Mouse (Mus musculus) adrenal gland, adult (tissue): ENCODE data around the gene Arid5a.

Source experiments
- DNase-seq, 2 experiments: peaks; one replicate each; pipeline ENCODE4 v3.0.0; 2022 to 2023; ENCODE audit warnings: low spot score in 1 of 2; ENCODE audit not compliant: inconsistent age in 2 of 2

Gene Arid5a

DNA sequence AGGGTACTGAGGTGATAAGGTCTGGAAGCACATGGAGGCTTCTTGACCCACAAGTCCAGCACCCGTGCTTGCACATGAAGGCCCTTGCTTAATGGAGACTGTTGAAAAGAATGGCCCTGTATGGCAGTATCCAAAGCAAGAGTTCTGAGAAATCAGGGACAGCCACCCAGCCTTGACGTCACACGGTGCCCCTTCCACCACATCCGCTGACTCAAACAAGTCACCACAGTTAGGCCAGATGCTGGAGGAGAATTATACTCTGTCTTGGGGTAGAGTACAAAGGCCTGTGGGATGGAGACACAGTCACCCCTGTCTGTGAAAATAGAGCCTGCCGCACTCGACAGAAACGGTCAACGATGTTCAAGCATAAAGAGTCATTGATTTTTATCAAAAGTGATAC is 14.1 kb upstream of the Arid5a start:
- DNase-seq: no peak

DNA sequence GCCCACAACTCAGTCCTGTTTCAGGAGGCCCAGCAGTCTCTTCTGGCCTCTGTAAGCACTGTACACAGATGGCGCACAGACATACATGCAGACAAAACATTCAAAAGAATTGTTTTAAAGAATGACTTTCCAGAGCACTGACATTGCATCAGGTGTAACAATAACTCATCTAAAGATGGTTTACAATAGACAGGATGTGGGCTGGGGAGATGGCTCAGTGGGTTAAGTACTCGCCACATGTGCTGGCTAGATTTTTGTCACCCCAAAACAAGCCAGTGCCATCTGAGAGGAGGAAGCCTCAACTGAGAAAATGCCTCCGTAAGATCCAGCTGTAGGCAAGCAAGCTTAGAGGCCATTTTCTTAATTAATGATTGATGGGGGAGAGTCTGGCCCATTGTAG is 13.1 kb upstream of the Arid5a start:
- DNase-seq: no peak

DNA sequence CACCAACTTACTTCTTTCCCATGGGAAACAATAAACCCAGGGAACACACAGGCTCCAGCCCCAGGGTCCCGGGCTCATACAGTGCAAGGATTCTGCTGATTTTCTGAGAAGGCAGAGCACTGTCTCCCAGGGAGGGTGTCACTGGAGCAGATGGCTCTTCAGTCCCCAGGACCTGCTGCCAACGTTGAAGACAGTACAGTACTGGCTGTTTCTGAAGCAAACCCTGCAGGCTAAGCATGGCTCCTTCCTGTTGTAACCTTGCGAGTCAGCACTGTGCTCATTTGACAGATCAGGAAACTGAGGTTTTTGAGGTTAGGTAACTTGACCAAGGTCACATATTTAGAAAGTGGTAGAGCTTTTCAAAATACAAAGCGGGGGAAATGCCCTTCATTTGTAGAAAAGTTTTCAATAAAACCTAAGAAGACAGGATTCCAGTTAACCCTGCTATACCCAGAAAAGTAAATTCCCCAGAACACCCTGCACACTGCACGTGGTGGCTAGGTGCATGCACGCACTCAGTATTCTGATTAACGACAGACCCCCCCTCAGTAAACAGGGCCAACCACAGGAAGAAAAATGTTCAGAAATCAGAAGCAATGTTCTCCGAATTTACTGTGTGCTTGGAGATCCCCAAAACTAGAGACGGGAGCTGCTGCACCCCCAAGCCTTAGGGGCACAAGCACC is 10.9 kb upstream of the Arid5a start:
- no peak for DNase-seq

DNA sequence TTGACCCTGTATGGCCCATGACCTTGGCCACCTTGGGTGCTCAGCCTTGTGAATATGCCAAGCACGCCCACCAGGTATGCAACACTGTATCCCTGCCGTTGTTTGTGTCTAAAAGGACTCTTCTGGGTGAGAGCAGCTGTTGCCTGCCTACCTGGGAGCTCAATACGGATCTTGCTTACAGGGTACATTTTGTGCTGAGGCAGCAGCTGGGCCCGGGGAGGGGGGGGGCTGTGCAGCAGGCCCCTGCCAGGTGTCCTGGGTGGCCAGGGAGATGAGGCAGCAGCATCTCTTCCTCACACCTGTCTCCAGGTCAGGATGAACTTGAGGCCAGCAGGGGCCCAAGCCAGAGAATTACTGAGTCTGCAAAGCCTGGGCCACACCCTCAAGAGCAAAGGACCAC is 9.4 kb upstream of the Arid5a start:
- no peak for DNase-seq

DNA sequence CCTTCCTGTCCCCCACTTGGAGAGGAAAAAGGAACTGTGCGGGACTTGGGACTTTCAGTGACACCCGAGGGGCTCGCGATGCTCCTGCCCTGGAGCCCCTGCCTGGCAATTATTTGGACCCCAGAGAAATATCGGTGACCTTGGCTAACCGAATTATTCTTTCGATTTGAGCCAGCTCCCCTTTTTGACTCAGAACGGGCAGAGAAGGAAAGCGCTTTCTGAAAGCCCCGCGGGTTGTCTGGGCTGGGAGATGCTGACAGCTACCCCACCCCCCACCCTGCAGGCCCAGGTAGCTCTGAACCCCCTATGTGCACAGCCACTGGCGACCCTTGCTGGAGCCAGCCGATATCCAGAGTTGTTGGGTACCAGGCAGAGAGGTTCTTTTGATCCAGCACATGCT is 8.4 kb upstream of the Arid5a start:
- no peak for DNase-seq

DNA sequence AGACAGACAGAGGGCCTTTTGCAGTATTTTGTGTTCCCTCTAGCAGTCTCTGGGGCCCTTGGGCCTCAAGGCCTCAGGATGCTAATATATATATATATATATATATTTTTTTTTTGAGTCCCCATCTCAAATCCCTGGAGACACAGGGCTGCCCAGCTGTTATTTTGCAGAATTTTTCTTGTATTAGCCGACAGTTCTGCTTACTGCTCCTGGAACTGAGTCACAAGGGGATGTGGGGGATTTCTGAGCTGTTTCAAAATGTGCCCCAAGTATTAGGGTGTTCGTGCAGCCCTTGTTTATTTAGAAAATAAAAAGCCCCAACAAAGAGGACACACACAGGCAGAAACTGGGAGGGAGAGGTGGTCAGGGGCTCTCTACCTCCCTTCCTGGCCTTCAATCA is 7.9 kb upstream of the Arid5a start:
- DNase-seq: no peak

DNA sequence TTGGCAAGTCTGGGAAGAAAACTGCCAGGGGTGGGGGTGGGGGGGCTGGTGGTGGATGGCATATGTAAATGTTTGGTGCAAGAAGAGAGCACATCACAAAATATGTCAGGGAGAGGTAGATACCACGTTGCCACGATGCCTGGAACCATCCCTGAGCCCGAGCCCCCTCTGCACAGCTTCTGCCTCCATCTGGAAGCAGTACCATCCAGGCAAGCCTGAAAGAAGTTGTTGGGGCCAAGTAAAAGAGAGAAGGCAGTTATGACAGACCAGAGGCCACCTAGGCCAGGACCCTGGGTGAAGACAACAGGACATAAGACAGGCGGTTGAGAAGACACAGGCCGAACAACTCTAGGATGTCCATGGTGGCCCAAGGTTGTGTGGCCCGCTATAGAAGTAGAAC is 7.0 kb upstream of the Arid5a start:
- no peak for DNase-seq

DNA sequence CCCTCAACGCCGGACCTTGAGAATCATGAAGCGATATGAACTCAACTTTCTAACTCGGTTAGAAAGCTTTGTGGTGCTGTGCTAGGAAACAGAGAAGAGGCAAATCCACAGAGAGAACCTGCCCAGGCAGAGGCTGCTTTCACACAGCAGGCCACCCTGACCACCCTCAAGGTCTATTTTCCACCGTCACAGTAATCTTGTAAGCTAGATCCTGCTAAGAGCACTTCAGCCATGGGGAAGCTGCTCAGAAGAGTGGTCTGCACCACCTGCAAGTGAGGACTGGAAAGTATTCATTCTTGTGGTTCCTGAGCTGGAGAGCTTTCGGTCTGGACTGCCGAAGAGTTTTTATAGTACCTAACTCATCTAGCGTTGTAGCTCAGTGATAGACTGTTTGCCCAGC is 5.3 kb upstream of the Arid5a start:
- DNase-seq: no peak

DNA sequence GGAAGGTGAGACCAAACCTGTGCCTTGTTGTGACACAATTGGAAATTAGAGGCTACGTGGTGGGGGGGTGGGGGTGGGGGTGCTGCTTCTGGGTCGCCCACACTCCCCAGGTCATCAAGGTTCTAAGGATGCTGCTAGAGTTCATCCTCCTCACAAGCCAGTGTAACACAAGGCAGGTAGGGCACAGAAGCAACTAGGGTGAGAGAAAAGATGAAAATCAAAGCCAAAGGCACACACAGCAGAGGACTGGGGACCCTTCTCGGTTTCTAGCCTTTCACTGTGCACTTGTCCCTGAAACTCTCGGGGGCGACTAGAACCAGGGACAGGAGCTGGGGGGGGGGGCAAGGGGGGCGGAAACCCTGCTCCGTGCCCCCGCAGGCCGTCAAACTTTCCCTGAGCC is 4.6 kb upstream of the Arid5a start:
- no peak for DNase-seq

DNA sequence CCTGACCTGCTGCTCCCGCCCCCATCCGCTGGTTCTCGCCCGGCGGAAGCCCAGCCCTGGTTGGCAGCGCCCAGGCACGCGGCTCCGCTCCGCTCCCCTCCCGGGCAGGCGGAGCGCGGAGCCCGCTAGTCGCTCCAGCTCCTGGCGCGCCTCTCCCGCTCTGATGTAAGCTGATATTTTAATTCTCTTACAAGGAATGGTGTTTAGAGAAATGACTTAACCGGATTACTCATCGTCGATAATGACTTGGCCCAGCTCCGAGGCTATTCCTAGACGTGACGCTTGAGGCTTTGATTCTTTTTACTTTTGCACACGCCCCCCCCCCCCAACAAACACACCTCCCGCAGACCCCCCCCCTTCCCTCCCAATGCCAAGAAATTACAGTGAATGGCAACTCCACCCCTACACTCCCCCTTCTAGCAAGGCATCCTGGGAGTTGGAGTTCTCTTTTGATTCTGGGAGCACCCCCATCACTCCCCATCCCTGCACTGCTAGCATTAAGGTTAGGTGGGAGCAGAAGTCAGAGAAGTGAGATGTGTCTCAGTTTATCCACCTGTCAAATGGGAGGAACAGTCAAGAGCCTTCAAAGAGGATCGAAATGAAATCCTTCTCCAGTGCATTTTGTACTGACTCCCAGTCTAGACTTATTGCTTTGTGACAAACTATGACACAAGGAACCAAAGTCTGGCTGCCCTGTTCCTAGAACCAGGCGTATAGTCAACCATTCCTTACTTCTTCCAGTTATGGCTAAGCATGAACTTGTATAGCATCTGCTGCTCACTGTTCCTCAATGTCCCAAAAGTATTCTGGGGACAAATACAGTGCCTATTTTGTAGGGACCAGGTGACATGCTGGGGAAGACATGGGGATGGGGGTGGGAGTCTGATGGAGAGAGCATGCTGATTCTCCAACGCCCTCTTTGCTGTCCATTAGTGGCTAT is 3.9 kb upstream of the Arid5a start:
- peak; percentile 84 to 90 for DNase-seq

DNA sequence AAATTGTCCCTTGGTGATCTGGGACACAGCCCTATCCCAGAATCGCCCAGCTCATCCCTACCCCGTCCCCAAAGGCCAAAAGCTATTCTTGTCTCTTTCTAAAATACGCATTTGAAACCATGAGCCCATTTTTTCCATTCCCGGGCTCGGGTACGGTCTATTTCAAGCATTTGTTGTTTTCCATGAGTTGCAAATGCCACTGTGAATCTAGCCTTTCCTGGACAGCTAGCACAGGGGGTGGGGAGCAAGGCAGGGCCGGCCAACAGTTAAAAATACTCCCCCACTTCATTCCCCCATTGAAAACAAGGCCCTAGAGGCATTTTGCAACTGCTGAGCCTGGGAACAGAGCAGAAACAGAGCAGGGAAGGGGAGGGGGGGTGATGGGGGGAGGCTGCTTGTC is 2.8 kb upstream of the Arid5a start:
- DNase-seq: peak in 1 of 2 experiments; percentile 49

DNA sequence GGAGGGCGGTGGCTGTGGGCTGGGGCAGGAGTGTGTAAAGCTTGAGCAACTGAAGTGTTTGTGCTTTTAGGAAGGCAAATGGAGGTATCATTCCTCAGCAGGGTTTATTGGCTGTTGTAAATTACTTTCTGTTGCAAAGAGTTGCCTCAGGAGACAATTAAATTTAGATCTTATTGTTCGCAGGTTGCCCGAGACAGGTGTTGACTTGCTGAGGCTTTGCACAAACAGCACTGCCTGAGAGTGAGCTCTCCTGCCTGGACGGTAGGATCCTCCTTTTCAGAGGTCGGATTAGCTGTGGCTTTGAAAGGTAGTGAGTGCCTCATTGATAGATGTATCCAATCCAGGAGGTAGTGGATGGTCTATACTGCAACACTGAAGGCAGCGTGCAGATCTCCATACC is 1.4 kb upstream of the Arid5a start:
- DNase-seq: no peak

DNA sequence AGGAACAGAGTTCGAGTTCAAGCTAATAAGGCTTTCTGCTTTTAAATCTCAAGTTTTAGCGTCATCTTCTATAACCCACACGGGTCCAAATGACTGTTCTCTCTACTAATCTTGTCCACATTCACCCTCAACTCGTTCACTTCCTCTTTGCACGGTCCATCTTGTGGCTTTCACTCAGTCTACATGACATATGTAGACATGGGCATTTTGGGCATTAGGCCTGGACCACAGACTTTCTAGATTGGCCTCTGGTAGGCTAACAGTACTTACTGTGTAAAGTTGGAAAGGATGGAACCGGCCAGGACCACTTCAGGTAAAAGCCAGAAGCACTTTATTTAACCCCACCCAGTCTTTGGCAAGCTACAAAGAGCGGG is 425 bp upstream of the Arid5a start:
- no peak for DNase-seq

DNA sequence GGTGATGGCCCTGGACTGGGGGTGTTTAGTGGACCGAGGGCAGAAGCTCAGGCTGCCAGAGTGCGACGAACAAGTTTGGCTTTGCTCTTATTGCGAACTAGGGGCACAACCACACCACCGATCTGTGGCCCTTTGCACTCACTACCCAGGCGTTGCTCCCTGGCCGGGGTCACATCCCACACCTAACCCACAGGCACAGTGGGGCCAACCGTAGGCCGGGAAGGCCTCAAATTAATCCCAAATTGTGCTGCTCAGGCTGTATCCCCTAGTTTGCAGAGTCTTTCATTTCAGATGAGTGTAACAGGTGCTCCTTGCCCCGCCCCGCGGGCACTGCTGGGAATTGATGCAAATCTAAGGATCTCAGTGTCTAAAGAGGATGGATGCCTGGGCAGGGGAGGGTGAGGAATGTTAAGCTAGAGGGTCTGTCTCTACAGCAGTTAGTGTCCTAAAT is 943 bp downstream of the Arid5a start:
- no peak for DNase-seq

DNA sequence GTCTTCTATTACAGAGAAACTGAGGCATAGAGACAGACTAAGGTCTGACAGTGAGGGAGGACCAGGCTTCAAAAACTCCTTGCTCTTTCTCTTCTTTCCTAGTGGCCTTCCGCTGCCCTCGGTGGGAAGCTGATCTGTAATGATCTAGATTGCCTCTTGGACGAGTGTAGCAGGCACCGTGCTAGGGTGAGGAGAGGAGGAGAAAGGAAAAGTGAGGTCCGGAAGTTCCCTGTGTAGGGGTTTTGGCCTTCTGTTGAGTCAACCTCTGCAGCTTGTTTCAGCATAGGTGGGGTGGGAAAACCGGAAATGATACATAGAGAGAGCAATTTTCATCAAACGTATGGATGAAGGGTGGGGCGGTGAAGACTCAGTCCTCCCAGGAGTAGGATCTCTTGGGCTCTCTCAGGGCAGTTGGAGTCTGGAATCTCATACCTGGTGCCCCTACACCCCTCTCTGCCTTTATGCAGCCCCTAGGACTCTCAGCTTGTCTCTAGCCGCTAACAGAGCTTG is 1.5 kb downstream of the Arid5a start:
- DNase-seq: peak in 1 of 2 experiments; percentile 37

DNA sequence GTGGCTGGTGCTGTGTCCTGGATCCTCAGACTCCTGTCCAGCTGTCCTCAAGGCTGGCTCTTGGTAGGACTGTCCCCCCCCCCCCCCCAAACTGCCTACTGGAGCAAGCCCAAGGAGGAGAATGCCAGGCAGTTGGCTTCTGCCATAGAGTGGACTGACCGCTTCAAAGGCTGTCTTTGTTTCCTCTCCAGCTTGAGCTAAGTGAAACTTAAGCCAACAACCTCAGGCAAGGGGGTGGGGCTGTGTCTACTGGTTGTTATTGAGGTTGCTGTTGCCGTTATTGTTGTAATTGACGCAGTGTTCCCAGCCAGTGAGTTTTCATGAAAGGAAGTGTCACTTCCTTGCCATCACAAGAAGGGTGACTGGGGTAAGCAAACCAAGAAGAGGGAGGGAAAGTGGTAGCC is 2.0 kb downstream of the Arid5a start:
- DNase-seq: peak in 1 of 2 experiments; percentile 46

DNA sequence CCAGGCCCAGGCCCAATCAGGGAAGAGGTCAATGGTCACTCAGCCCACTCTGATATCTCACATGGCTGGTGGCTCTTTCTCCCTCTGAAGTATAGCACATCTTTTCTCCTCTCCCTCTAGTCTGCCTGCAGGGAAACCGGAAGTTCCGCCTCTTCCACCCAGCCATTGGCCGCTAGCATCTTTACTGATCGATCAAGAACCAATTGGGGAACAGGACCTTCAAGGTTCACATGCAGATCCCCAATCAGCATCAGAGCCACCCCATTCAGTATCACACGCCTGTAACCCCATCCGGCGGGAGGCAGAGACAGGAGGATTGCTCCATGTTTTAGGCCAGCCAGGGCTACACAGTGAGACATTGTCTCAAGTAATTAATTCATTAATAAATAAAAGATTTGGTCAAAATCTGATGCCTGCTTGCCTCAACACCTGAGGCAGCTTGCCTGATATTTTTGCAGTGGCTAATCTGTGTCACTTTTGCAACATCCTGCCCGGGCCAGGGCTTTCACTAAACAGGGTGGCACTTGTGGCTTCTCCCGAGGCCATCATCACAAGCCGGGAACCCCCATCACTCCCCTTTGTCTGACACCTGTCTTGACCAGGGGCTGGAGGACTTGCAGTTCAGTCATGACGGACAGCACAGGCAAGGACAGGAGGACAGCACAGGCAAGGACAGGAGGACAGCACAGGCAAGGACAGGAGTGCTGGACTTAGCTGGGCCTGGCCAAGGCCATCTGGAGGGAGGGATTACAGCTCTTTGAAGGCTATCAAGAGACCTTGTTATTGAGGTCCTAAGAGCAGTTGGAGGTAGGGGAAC is 7.6 kb downstream of the Arid5a start:
- peak; percentile 65 to 85 for DNase-seq

DNA sequence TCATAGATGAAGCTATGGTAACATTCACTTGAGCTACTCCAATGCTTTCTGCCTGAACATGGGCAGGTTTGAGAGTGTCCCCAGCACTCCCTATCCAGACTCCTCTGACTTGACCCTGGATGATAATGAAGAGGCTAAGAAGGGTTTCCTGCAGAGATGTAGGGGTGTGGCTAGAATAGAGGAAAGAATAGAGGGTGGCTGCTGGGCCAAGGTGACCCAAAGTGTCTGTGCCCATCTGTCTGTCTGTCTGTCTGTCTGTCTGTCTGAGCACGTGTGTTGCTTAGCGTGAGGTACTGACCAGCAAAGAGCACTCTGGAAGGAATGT is 8.2 kb downstream of the Arid5a start:
- DNase-seq: no peak

DNA sequence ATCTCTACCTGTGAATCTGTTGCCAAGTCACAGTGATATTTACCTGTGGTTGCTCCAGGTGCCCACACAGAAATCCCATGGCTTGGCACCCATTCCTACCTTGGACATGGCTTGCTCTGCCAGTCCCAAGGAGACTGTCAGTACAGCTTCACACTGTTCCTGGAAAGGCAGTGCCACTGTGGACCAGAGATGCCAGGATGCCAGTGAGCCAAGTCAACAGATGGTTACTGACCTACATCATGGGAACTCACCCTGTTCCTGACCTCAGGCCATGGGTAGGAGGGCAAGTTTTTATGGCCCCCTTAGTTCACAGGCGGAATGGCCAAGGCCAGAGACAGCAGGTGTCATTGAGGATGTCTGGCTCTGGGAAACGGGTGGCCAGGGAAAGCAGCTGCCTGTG is 13.6 kb downstream of the Arid5a start:
- no peak for DNase-seq

DNA sequence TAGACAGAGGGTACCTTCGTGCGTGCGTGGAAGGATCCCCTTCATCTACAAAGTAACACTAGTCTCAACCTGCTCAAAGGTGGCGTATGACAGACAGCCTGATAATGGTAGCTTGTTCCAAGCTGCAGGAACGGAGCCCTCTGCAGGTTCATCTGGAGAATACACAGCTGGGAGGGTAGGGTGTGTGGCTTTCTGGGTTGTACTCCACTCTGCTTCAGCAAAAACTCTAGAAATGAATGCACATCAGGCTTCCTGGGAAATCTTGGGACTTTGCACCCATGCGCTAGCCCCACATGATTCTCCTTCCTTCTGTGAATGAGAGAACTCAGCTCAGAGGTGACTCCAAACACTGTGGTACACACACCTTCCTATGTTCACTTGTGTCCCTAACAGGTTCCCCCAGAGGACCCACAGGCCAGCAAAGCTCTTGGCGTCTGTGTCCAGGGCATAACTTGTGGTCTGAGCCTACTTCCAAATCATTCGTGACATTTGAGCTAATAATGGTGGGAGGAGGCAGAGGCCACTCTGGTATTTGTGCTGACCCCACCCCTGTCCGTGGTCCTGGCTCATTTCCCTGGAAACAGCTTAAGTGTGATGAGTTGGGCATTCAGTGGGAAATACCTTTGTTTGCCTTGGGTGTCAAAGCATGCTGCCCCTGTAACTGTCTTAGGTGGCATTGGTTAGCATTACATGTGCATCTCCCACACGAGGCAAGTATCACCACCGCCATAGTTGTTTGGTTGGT is 14.5 kb downstream of the Arid5a start:
- peak in 1 of 2 experiments; percentile 56 for DNase-seq

DNA sequence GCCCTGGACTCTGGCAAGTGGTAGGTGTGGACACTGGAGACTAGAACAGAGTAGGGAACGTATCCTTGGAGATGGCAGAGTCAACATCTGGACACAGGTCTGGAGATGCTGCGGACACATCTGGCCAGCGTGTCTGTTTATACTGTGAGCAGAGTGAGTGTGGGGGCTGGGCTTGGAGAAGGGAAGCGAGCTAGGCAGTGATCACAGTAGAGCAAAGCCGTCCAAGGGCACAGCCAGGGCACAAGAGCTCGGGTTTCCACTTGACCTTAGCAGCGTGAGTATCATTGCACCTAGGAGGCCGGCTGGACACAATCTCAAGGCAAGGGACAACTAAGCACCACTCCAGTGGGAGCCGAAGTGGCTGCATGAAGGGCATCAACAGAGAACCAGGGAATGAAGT is 15.5 kb downstream of the Arid5a start:
- peak in 1 of 2 experiments; percentile 53 for DNase-seq
